Mouse (Mus musculus) intestine, postnatal 0 days (tissue): ENCODE results near the gene Nyap1. TPM values are rescaled to one million over a fixed set of nuclear protein-coding genes. Genes with fewer than 3 reads are reported as not detected.

Experiments
- ATAC-seq: fragments of 200-750 bp; cut with Nextera tagmentation; 2 replicates; pipeline ENCODE4 v1.8.0; 2017; ENCODE audit warnings: mild to moderate bottlenecking, moderate TSS enrichment, moderate library complexity
- H3K27ac ChIP-seq: fragments of 300-500 bp; sonication (generic); 2 replicates; pipeline ENCODE4 v1.5.1; 2014; ENCODE audit warnings: mild to moderate bottlenecking, low read depth, low read length, moderate library complexity
- H3K27me3 ChIP-seq: fragments of 300-500 bp; sonication (generic); replicated peaks from 2 replicates; pipeline ENCODE4 v1.6.1; 2014; ENCODE audit warnings: low read length, mixed read lengths; ENCODE audit not compliant: control insufficient read depth, insufficient read depth
- H3K36me3 ChIP-seq: fragments of 300-500 bp; sonication (generic); 2 replicates; pipeline ENCODE4 v1.6.1; 2014; ENCODE audit warnings: mild to moderate bottlenecking, moderate library complexity; ENCODE audit not compliant: control insufficient read depth, insufficient read depth
- H3K4me1 ChIP-seq: fragments of 300-500 bp; sonication (generic); replicated peaks from 2 replicates; pipeline ENCODE4 v1.6.1; 2014; ENCODE audit warnings: antibody characterized with exemption, low read length, mixed read lengths; ENCODE audit not compliant: control insufficient read depth, insufficient read depth
- H3K4me2 ChIP-seq: fragments of 300-500 bp; sonication (generic); replicated peaks from 2 replicates; pipeline ENCODE4 v1.6.1; 2014; ENCODE audit warnings: low read depth, mild to moderate bottlenecking, moderate library complexity
- H3K4me3 ChIP-seq: fragments of 300-500 bp; sonication (generic); 2 replicates; pipeline ENCODE4 v1.5.1; 2014; ENCODE audit warnings: low read depth, low read length
- H3K9ac ChIP-seq: fragments of 300-500 bp; sonication (generic); 2 replicates; pipeline ENCODE4 v1.6.1; 2014; ENCODE audit warnings: mild to moderate bottlenecking, low read depth, low read length
- H3K9me3 ChIP-seq: fragments of 300-500 bp; sonication (generic); 2 replicates; pipeline ENCODE4 v1.6.1; 2016; ENCODE audit warnings: mixed run types; ENCODE audit not compliant: control insufficient read depth
- CTCF ChIP-seq: sonication (generic); IDR thresholded peaks from 2 replicates; pipeline ENCODE4 v1.5.1; 2016; ENCODE audit warnings: low read depth, mild to moderate bottlenecking, control low read depth, antibody characterized with exemption, moderate library complexity
- WGBS: fragments of 180-500 bp; shearing (Covaris S2); extraction: QIAGEN DNeasy Blood & Tissue Kit; methylation state at CpG from one replicate; pipeline ENCODE4 v1.1.7; 2014; 5-methylcytosine and 5-hydroxymethylcytosine counted together
- polyA plus RNA-seq: library from polyadenylated mRNA; unstranded; fragments of >200 nt; fragmentation: Nextera tagmentation; extraction: Ambion mirVana; gene quantifications from 2 replicates; pipeline ENCODE4 v1.2.1, GENCODE M21; 2015

Nyap1 gene
- polyA plus RNA-seq, 1 experiment from 2014 or later = 1.6 TPM

DNA sequence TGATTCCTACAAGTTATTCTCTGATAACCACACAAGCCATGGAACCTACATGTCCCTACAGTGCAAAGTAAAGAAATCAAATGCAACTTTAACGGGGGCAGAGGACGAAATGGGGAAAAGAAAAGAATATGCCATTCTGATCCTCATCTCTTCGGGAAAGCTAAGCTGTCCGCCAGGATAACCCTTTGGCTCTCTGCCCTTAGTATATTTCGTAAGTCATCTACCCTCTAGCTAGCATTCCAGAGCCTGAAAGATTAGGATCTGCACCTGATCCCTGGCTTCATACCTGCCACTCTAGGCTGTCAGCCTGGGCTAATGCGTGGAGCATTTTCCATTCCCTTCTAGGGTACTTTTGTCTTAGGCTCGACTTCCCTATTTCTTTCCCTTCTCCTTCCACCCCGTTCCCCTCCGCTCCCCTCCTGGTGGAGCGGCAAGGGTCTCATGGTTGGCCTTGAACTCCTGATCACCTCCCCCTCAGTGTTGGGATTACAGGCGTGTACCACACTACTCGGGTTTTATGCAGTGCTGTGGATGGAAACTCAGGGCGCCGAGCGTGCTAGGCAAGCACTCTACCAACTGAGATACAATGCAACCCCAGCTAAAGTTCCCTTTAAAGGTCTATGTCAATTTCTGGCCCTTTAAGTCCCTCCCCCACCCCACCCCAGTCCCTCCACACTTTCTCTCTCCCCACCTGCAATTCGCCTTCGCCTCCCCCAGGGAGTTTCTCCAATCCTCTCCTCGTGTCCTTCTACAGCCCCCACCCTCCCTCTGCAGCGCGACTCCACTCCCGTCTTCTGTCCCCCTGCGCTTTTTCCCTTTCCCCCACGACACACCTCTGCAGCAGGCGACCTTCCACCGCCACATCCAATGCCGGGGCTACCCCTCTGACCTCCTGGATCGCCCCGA, 57.8 kb downstream of the Nyap1 start:
- WGBS = 6% methylated on average over 28 of the region's 28 CpGs

DNA sequence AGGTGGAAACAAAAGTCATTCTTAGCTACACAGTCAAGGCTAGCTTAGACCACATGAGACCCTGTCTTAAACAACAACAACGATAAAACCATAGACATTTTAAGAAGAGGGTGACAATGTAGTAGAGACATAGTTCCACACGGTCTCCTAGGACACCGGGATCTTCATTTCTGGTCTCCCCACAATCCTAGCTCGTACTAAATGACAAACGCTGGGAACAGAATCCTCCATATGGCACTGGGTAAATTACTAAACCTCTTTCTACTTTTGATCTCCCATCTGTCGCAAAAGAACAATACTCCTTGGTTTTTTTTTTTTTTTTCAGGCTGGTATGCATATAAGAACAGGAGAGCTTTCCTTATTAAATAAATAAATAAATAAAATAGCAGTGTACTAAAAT, 58.9 kb downstream of the Nyap1 start:
- TF ChIP-seq CTCF = no peak
- Histone ChIP-seq H3K9me3 (no peaks in the 10 kb centered on the region), H3K9ac (no peak overlapping the region), H3K4me3 (no peak overlapping the region), H3K4me1 (0 out of 2 replicates have a peak, but pooled peaks cover 2% of the 10 kb centered on the region), H3K36me3 (no peaks in the 10 kb centered on the region), H3K27ac (no peak overlapping the region), H3K27me3 (no peaks in the 10 kb centered on the region), H3K4me2 (peak overlapping the region; percentile 93; the same call in 1 of the 2 replicates)
- 83% methylated on average over 6 of the region's 6 CpGs for WGBS
- no peak for ATAC-seq

More for the DNA sequence above, 57.8 kb downstream of the Nyap1 start:
- Histone ChIP-seq H3K36me3 (no peaks in the 10 kb centered on the region), H3K9me3 (no peaks in the 10 kb centered on the region), H3K9ac (peak overlapping the region; percentile 55), H3K27ac (peak overlapping the region; percentile 55), H3K4me2 (peak overlapping the region; percentile 93), H3K4me1 (0 out of 2 replicates have a peak, but pooled peaks cover 2% of the 10 kb centered on the region), H3K4me3 (peak overlapping the region; percentile 69), H3K27me3 (no peaks in the 10 kb centered on the region)
- peak; percentile 2; the same call in 1 of the 2 replicates for ATAC-seq
- no peak for TF ChIP-seq CTCF

Other genes starting within 250 kb of the Nyap1 start
- gene Pop7, start 239.1 kb downstream of the Nyap1 start, polyA plus RNA-seq = 47.9 and 50.4 TPM in 2 replicates
- 4.7 and 6.4 TPM in 2 replicates for gene Gigyf1, start 223.1 kb downstream of the Nyap1 start, polyA plus RNA-seq
- gene Epo, start 208.4 kb downstream of the Nyap1 start, polyA plus RNA-seq = not detected in 2 replicates
- gene Gnb2, start 208.1 kb downstream of the Nyap1 start, polyA plus RNA-seq = 386 and 389 TPM in 2 replicates
- 2.1 and 2.9 TPM in 2 replicates for gene Actl6b, start 188.1 kb downstream of the Nyap1 start, polyA plus RNA-seq
- gene Tfr2, start 171.8 kb downstream of the Nyap1 start, polyA plus RNA-seq = 0.27 and 0.50 TPM in 2 replicates
- gene Mospd3, start 140.5 kb downstream of the Nyap1 start, polyA plus RNA-seq = 35.3 and 38.0 TPM in 2 replicates
- 44.2 and 44.6 TPM in 2 replicates for gene Pcolce, start 127.8 kb downstream of the Nyap1 start, polyA plus RNA-seq
- 0.16 and 0.25 TPM in 2 replicates for gene Fbxo24, start 112.6 kb downstream of the Nyap1 start, polyA plus RNA-seq
- gene Lrch4, start 112.5 kb downstream of the Nyap1 start, polyA plus RNA-seq = 31.5 and 31.6 TPM in 2 replicates
- gene Gm20605, start 112.4 kb downstream of the Nyap1 start, polyA plus RNA-seq = 1.3 and 1.8 TPM in 2 replicates
- gene Sap25, start 100.3 kb downstream of the Nyap1 start, polyA plus RNA-seq = 2.3 and 4.8 TPM in 2 replicates
- gene Irs3, start 95.9 kb downstream of the Nyap1 start, polyA plus RNA-seq = 0.09 and 0.18 TPM in 2 replicates
- gene Agfg2, start 56.9 kb downstream of the Nyap1 start, polyA plus RNA-seq = 16.8 and 19.0 TPM in 2 replicates
- 111 and 119 TPM in 2 replicates for gene Tsc22d4, start 4.1 kb upstream of the Nyap1 start, polyA plus RNA-seq
- gene Ppp1r35, start 37.2 kb upstream of the Nyap1 start, polyA plus RNA-seq = 29.0 and 30.8 TPM in 2 replicates
- gene Mepce, start 46.0 kb upstream of the Nyap1 start, polyA plus RNA-seq = 10.3 and 10.8 TPM in 2 replicates
- gene Zcwpw1, start 46.2 kb upstream of the Nyap1 start, polyA plus RNA-seq = 3.3 and 3.5 TPM in 2 replicates
- 2.4 and 3.0 TPM in 2 replicates for gene Pilra, start 94.7 kb upstream of the Nyap1 start, polyA plus RNA-seq
- gene Pilrb1, start 116.5 kb upstream of the Nyap1 start, polyA plus RNA-seq = 3.5 and 4.3 TPM in 2 replicates
- gene Pilrb2, start 130.2 kb upstream of the Nyap1 start, polyA plus RNA-seq = 1.8 and 3.4 TPM in 2 replicates
- gene Cyp3a13, start 180.0 kb upstream of the Nyap1 start, polyA plus RNA-seq = 119 and 134 TPM in 2 replicates
- gene Gjc3, start 221.5 kb upstream of the Nyap1 start, polyA plus RNA-seq = 0.69 and 1.0 TPM in 2 replicates
- gene Azgp1, start 239.9 kb upstream of the Nyap1 start, polyA plus RNA-seq = not detected in 2 replicates